Mouse (Mus musculus) midbrain, embryonic 12.5 days (tissue): ENCODE results near the gene Tmem120b. TPM values are rescaled to one million over a fixed set of nuclear protein-coding genes. Genes with fewer than 3 reads are reported as not detected.

Experiments used
- ATAC-seq: fragments of 200-750 bp; cut with Nextera tagmentation; 2 replicates; pipeline ENCODE4 v1.8.0; 2017; ENCODE audit warnings: low read depth, moderate TSS enrichment, moderate library complexity; ENCODE audit not compliant: low FRiP score
- H3K27ac ChIP-seq: fragments of 300-500 bp; sonication (generic); replicated peaks from 2 replicates; pipeline ENCODE4 v1.5.1; 2016; ENCODE audit warnings: mild to moderate bottlenecking
- H3K27me3 ChIP-seq: fragments of 300-500 bp; sonication (generic); 2 replicates; pipeline ENCODE4 v1.6.1; 2016; ENCODE audit warnings: mild to moderate bottlenecking
- H3K36me3 ChIP-seq: fragments of 300-500 bp; sonication (generic); 2 replicates; pipeline ENCODE4 v1.6.1; 2016
- H3K4me1 ChIP-seq: fragments of 300-500 bp; sonication (generic); 2 replicates; pipeline ENCODE4 v1.6.1; 2016
- H3K4me2 ChIP-seq: fragments of 300-500 bp; sonication (generic); replicated peaks from 2 replicates; pipeline ENCODE4 v1.6.1; 2016; ENCODE audit warnings: mild to moderate bottlenecking, moderate library complexity
- H3K4me3 ChIP-seq: fragments of 300-500 bp; sonication (generic); 2 replicates; pipeline ENCODE4 v1.5.1; 2016; ENCODE audit warnings: mild to moderate bottlenecking
- H3K9ac ChIP-seq: fragments of 300-500 bp; sonication (generic); replicated peaks from 2 replicates; pipeline ENCODE4 v1.6.1; 2016; ENCODE audit warnings: mild to moderate bottlenecking, moderate library complexity
- H3K9me3 ChIP-seq: fragments of 300-500 bp; sonication (generic); 2 replicates; pipeline ENCODE4 v1.6.1; 2016; ENCODE audit warnings: mild to moderate bottlenecking
- WGBS: fragments of 180-500 bp; shearing (Covaris S2); methylation state at CpG from one replicate; pipeline ENCODE4 v1.1.7; 2016; 5-methylcytosine and 5-hydroxymethylcytosine counted together
- polyA plus RNA-seq: library from polyadenylated mRNA; unstranded; fragments of >200 nt; fragmentation: Nextera tagmentation; extraction: Ambion mirVana; gene quantifications from 2 replicates; pipeline ENCODE4 v1.2.1, GENCODE M21; 2016

Tmem120b gene
- polyA plus RNA-seq, 1 experiment from 2014 or later = 12.7 TPM

- WGBS = 84% methylated on average over 11 of the region's 11 CpGs
- no peak overlapping the region for H3K4me2 ChIP-seq
- H3K36me3 ChIP-seq = peaks cover 38% of the 10 kb centered on the region
- no peaks in the 10 kb centered on the region for H3K9me3 ChIP-seq
- H3K27me3 ChIP-seq = no peaks in the 10 kb centered on the region
- no peak for ATAC-seq
- H3K4me1 ChIP-seq = peaks cover 71% of the 10 kb centered on the region
- no peak overlapping the region for H3K9ac ChIP-seq
- H3K4me3 ChIP-seq = 0 out of 2 replicates have a peak overlapping the region, but pooled peaks have one; percentile 9
- H3K27ac ChIP-seq = no peak overlapping the region
Observed at GRCm38 (mm10) chr5:123146357-123146756, 78.1 kb downstream of the Tmem120b start.

- 83% methylated on average over 17 of the region's 17 CpGs for WGBS
- H3K4me3 ChIP-seq = no peak overlapping the region
- H3K27me3 ChIP-seq = no peaks in the 10 kb centered on the region
- no peak overlapping the region for H3K4me2 ChIP-seq
- H3K4me1 ChIP-seq = peaks cover 73% of the 10 kb centered on the region
- H3K9me3 ChIP-seq = no peaks in the 10 kb centered on the region
- ATAC-seq = no peak
- no peak overlapping the region for H3K27ac ChIP-seq
- no peak overlapping the region for H3K9ac ChIP-seq
- H3K36me3 ChIP-seq = peaks cover 50% of the 10 kb centered on the region
Observed at GRCm38 (mm10) chr5:123147569-123147968, 79.4 kb downstream of the Tmem120b start.

GRCm38 (mm10) chr5:123148073-123148722, 80.0 kb downstream of the Tmem120b start:
- Histone ChIP-seq H3K4me1 (peaks cover 72% of the 10 kb centered on the region), H3K9ac (peak overlapping the region; percentile 32; the same call in 1 of the 2 replicates), H3K36me3 (peaks cover 56% of the 10 kb centered on the region), H3K4me2 (no peak overlapping the region), H3K9me3 (no peaks in the 10 kb centered on the region), H3K4me3 (0 out of 2 replicates have a peak overlapping the region, but pooled peaks have one; percentile 0), H3K27me3 (no peaks in the 10 kb centered on the region), H3K27ac (peak overlapping the region; percentile 1; the same call in 1 of the 2 replicates)
- 85% methylated on average over 25 of the region's 25 CpGs for WGBS
- ATAC-seq = no peak

GRCm38 (mm10) chr5:123149451-123150400, 81.5 kb downstream of the Tmem120b start:
- H3K27ac ChIP-seq = peak overlapping the region; percentile 57; the same call in 1 of the 2 replicates
- H3K9ac ChIP-seq = peak overlapping the region; percentile 39; the same call in 1 of the 2 replicates
- WGBS = 10% methylated on average over 19 of the region's 19 CpGs
- peaks cover 57% of the 10 kb centered on the region for H3K4me1 ChIP-seq
- peak overlapping the region; percentile 40 for H3K4me3 ChIP-seq
- H3K27me3 ChIP-seq = no peaks in the 10 kb centered on the region
- H3K36me3 ChIP-seq = peaks cover 71% of the 10 kb centered on the region
- peak; percentile 85 for ATAC-seq
- H3K4me2 ChIP-seq = peak overlapping the region; percentile 54
- H3K9me3 ChIP-seq = no peaks in the 10 kb centered on the region

- peak overlapping the region; percentile 40 for H3K4me3 ChIP-seq
- no peaks in the 10 kb centered on the region for H3K27me3 ChIP-seq
- peak overlapping the region; percentile 54 for H3K4me2 ChIP-seq
- peaks cover 77% of the 10 kb centered on the region for H3K36me3 ChIP-seq
- peak overlapping the region; percentile 39 for H3K9ac ChIP-seq
- ATAC-seq = no peak
- peaks cover 48% of the 10 kb centered on the region for H3K4me1 ChIP-seq
- 54% methylated on average over 7 of the region's 7 CpGs for WGBS
- H3K9me3 ChIP-seq = no peaks in the 10 kb centered on the region
- no peak overlapping the region for H3K27ac ChIP-seq
Observed at GRCm38 (mm10) chr5:123150641-123151040, 82.4 kb downstream of the Tmem120b start.

GRCm38 (mm10) chr5:123151077-123151476, 82.9 kb downstream of the Tmem120b start:
- Histone ChIP-seq H3K4me2 (peak overlapping the region; percentile 54), H3K27ac (no peak overlapping the region), H3K4me1 (peaks cover 44% of the 10 kb centered on the region), H3K27me3 (no peaks in the 10 kb centered on the region), H3K9ac (peak overlapping the region; percentile 39; the same call in 1 of the 2 replicates), H3K4me3 (peak overlapping the region; percentile 40), H3K36me3 (peaks cover 74% of the 10 kb centered on the region), H3K9me3 (no peaks in the 10 kb centered on the region)
- 47% methylated on average over 7 of the region's 7 CpGs for whole genome bisulfite sequencing
- no peak for ATAC-seq

- H3K4me1 ChIP-seq = peaks cover 38% of the 10 kb centered on the region
- H3K27me3 ChIP-seq = no peaks in the 10 kb centered on the region
- WGBS = 95% methylated on average over 18 of the region's 19 CpGs
- H3K36me3 ChIP-seq = peaks cover 70% of the 10 kb centered on the region
- no peak overlapping the region for H3K27ac ChIP-seq
- no peak overlapping the region for H3K9ac ChIP-seq
- ATAC-seq = no peak
- H3K4me3 ChIP-seq = no peak overlapping the region
- no peaks in the 10 kb centered on the region for H3K9me3 ChIP-seq
- H3K4me2 ChIP-seq = no peak overlapping the region
Observed at GRCm38 (mm10) chr5:123151707-123152362, 83.6 kb downstream of the Tmem120b start.

GRCm38 (mm10) chr5:123152901-123153300, 84.7 kb downstream of the Tmem120b start:
- Histone ChIP-seq H3K27me3 (no peaks in the 10 kb centered on the region), H3K9ac (no peak overlapping the region), H3K4me3 (no peak overlapping the region), H3K4me1 (peaks cover 36% of the 10 kb centered on the region), H3K27ac (no peak overlapping the region), H3K9me3 (no peaks in the 10 kb centered on the region), H3K4me2 (no peak overlapping the region), H3K36me3 (peaks cover 70% of the 10 kb centered on the region)
- WGBS = 71% methylated on average over 1 of the region's 1 CpGs
- no peak for ATAC-seq

- peaks cover 11% of the 10 kb centered on the region for H3K4me1 ChIP-seq
- no peak overlapping the region for H3K4me3 ChIP-seq
- H3K4me2 ChIP-seq = no peak overlapping the region
- no peak for ATAC-seq
- H3K27ac ChIP-seq = no peak overlapping the region
- H3K36me3 ChIP-seq = peaks cover 80% of the 10 kb centered on the region
- no peaks in the 10 kb centered on the region for H3K27me3 ChIP-seq
- WGBS = 55% methylated on average over 7 of the region's 7 CpGs
- no peaks in the 10 kb centered on the region for H3K9me3 ChIP-seq
- no peak overlapping the region for H3K9ac ChIP-seq
Observed at GRCm38 (mm10) chr5:123155425-123155824, 87.2 kb downstream of the Tmem120b start.

- WGBS = 86% methylated on average over 12 of the region's 12 CpGs
Observed at GRCm38 (mm10) chr5:123156763-123157162, 88.5 kb downstream of the Tmem120b start.

GRCm38 (mm10) chr5:123157972-123158371, 89.8 kb downstream of the Tmem120b start:
- no peak overlapping the region for H3K9ac ChIP-seq
- no peak overlapping the region for H3K4me3 ChIP-seq
- peaks cover 88% of the 10 kb centered on the region for H3K36me3 ChIP-seq
- 91% methylated on average over 4 of the region's 4 CpGs for WGBS
- no peaks in the 10 kb centered on the region for H3K9me3 ChIP-seq
- ATAC-seq = no peak
- no peak overlapping the region for H3K4me2 ChIP-seq
- no peaks in the 10 kb centered on the region for H3K27me3 ChIP-seq
- H3K4me1 ChIP-seq = no peaks in the 10 kb centered on the region
- no peak overlapping the region for H3K27ac ChIP-seq

More at GRCm38 (mm10) chr5:123156763-123157162, 88.5 kb downstream of the Tmem120b start:
- Histone ChIP-seq H3K9ac (no peak overlapping the region), H3K4me1 (no peaks in the 10 kb centered on the region), H3K36me3 (peaks cover 88% of the 10 kb centered on the region), H3K9me3 (no peaks in the 10 kb centered on the region), H3K27me3 (no peaks in the 10 kb centered on the region), H3K27ac (no peak overlapping the region), H3K4me2 (no peak overlapping the region), H3K4me3 (no peak overlapping the region)
- no peak for ATAC-seq
